Mouse (Mus musculus): ENCODE data around the gene Hoxa5. TPM values are rescaled to one million over a fixed set of nuclear protein-coding genes. Genes with fewer than 3 reads are reported as not detected.
A peak's percentile ranks its signal among the peaks of the same experiment; 100 is the strongest.

The Hoxa5 gene
- polyA plus RNA-seq, 1 experiment from 2014 or later = 8.0 TPM

GRCm38 (mm10) chr6:52189909-52190308 lies 14.5 kb downstream of the Hoxa5 start:
- H3K4me2 ChIP-seq = peak overlapping the region; percentile 78
- peak overlapping the region; percentile 70; the same call in 1 of the 2 replicates for H3K27ac ChIP-seq (ENCODE audit: low read depth, low read length)
- H3K4me1 ChIP-seq (replicated peaks; ENCODE audit: control insufficient read depth, insufficient read depth, low read length) = peaks cover 12% of the 10 kb centered on the region; the same call in 1 of the 2 replicates
- ATAC-seq (replicated peaks; ENCODE audit: low FRiP score) = no peak
- H3K9ac ChIP-seq (ENCODE audit: low read depth, low read length) = no peak overlapping the region
- H3K4me3 ChIP-seq (ENCODE audit: low read depth, low read length) = peak overlapping the region; percentile 48
- peaks cover 98% of the 10 kb centered on the region for H3K27me3 ChIP-seq (replicated peaks; ENCODE audit: control insufficient read depth, insufficient read depth, low read length)
- 13% methylated on average over 8 of the region's 8 CpGs for WGBS
- no peaks in the 10 kb centered on the region for H3K36me3 ChIP-seq (ENCODE audit: control insufficient read depth, insufficient read depth, low read length)
- no peak for DNase-seq (ENCODE audit: low spot score)
- H3K9me3 ChIP-seq (ENCODE audit: control insufficient read depth, low read length) = no peaks in the 10 kb centered on the region

DNA sequence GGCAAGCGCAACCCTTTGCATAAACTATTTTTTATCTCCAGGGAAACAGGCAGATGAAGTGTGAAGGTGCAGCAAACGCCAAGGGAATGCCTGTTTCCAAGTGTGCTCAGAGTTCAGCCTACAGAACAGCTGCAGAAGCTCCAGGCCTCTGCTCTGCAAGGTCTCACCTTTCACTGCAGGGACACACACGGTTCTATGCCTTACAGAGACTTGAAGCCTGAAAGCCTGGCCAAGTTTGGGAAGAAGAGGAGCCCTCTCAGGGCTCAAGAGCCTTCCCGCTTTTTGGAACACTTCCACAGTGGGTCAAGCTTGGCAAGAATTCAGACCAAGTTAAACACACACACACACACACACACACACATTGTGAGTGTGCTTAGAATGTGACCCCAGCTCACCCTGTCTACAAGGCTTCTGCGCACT lies 15.2 kb downstream of the Hoxa5 start:
- no peak for DNase-seq (ENCODE audit: low spot score)
- Histone ChIP-seq H3K27me3 (replicated peaks; ENCODE audit: control insufficient read depth, insufficient read depth, low read length) (peaks cover 98% of the 10 kb centered on the region), H3K4me2 (peak overlapping the region; percentile 78), H3K9ac (ENCODE audit: low read depth, low read length) (peak overlapping the region; percentile 37; the same call in 1 of the 2 replicates), H3K27ac (ENCODE audit: low read depth, low read length) (peak overlapping the region; percentile 64), H3K36me3 (ENCODE audit: control insufficient read depth, insufficient read depth, low read length) (no peaks in the 10 kb centered on the region), H3K4me1 (replicated peaks; ENCODE audit: control insufficient read depth, insufficient read depth, low read length) (peaks cover 10% of the 10 kb centered on the region; the same call in 1 of the 2 replicates), H3K9me3 (ENCODE audit: control insufficient read depth, low read length) (no peaks in the 10 kb centered on the region), H3K4me3 (ENCODE audit: low read depth, low read length) (no peak overlapping the region)
- no peak for ATAC-seq (replicated peaks; ENCODE audit: low FRiP score)
- 17% methylated on average over 5 of the region's 5 CpGs for WGBS

DNA sequence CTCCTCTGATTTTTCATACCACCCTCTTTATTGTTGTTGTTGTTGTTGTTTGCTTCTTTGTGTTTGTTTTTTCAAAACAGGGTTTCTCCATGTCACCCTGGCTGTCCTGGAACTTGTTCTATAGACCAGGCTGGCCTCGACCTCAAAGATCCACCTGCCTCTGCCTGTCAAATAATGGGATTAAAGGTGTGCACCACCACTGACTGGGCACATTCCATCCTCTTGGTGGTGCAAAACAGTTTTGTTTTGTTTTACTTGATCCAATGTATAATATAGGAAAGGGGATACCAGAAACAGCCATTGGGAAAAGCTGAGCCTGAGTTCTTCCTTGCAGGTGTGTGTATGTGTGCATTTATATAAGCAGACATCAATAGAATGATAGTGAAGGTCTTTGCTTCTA lies 17.9 kb downstream of the Hoxa5 start:
- Histone ChIP-seq H3K9ac (ENCODE audit: low read depth, low read length) (no peak overlapping the region), H3K36me3 (ENCODE audit: control insufficient read depth, insufficient read depth, low read length) (no peaks in the 10 kb centered on the region), H3K4me1 (replicated peaks; ENCODE audit: control insufficient read depth, insufficient read depth, low read length) (peaks cover 13% of the 10 kb centered on the region), H3K4me2 (no peak overlapping the region), H3K27me3 (replicated peaks; ENCODE audit: control insufficient read depth, insufficient read depth, low read length) (peaks cover 98% of the 10 kb centered on the region), H3K27ac (ENCODE audit: low read depth, low read length) (no peak overlapping the region), H3K4me3 (ENCODE audit: low read depth, low read length) (no peak overlapping the region), H3K9me3 (ENCODE audit: control insufficient read depth, low read length) (no peaks in the 10 kb centered on the region)
- ATAC-seq (replicated peaks; ENCODE audit: low FRiP score) (no peak), DNase-seq (ENCODE audit: low spot score) (no peak)
- 4% methylated on average over 1 of the region's 1 CpGs for whole genome bisulfite sequencing

- WGBS = 24% methylated on average over 3 of the region's 3 CpGs
- Histone ChIP-seq H3K9ac (ENCODE audit: low read depth, low read length) (no peak overlapping the region), H3K4me2 (no peak overlapping the region; the same call in 1 of the 2 replicates), H3K9me3 (ENCODE audit: control insufficient read depth, low read length) (no peaks in the 10 kb centered on the region), H3K27ac (ENCODE audit: low read depth, low read length) (no peak overlapping the region), H3K36me3 (ENCODE audit: control insufficient read depth, insufficient read depth, low read length) (no peaks in the 10 kb centered on the region), H3K27me3 (replicated peaks; ENCODE audit: control insufficient read depth, insufficient read depth, low read length) (peaks cover 98% of the 10 kb centered on the region), H3K4me1 (replicated peaks; ENCODE audit: control insufficient read depth, insufficient read depth, low read length) (peaks cover 11% of the 10 kb centered on the region), H3K4me3 (ENCODE audit: low read depth, low read length) (no peak overlapping the region)
- ATAC-seq (replicated peaks; ENCODE audit: low FRiP score) (no peak), DNase-seq (ENCODE audit: low spot score) (no peak)
Observed at GRCm38 (mm10) chr6:52185834-52186233, 18.6 kb downstream of the Hoxa5 start.

DNA sequence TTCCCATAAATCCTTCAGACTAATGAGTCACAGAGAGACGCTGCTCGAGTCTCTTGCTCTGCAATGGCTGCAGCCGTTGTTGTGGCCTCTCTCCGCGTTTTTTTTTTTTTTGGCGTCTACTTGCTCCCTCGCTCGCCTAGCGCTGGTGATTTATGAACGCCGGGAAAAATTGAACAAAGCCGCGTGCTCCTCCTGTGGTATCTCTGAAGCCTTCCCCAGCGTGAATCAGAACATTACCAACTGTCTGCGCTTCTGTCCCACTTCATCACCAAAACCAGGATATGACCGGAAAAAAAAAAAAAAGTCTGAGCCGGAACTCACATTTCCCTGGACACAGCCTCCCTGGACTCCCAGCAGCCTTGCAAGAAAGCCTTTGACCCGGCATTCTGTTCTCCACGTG lies 19.2 kb downstream of the Hoxa5 start:
- H3K9ac ChIP-seq (ENCODE audit: low read depth, low read length) = no peak overlapping the region
- no peak overlapping the region for H3K4me3 ChIP-seq (ENCODE audit: low read depth, low read length)
- no peaks in the 10 kb centered on the region for H3K36me3 ChIP-seq (ENCODE audit: control insufficient read depth, insufficient read depth, low read length)
- DNase-seq (ENCODE audit: low spot score) = no peak
- ATAC-seq (replicated peaks; ENCODE audit: low FRiP score) = no peak
- no peak overlapping the region for H3K27ac ChIP-seq (ENCODE audit: low read depth, low read length)
- no peaks in the 10 kb centered on the region for H3K9me3 ChIP-seq (ENCODE audit: control insufficient read depth, low read length)
- H3K27me3 ChIP-seq (replicated peaks; ENCODE audit: control insufficient read depth, insufficient read depth, low read length) = peaks cover 98% of the 10 kb centered on the region
- WGBS = 3% methylated on average over 19 of the region's 19 CpGs
- peak overlapping the region; percentile 29 for H3K4me2 ChIP-seq
- peaks cover 11% of the 10 kb centered on the region for H3K4me1 ChIP-seq (replicated peaks; ENCODE audit: control insufficient read depth, insufficient read depth, low read length)

- H3K4me2 ChIP-seq = peak overlapping the region; percentile 29
Observed at GRCm38 (mm10) chr6:52184668-52185067, 19.7 kb downstream of the Hoxa5 start.

DNA sequence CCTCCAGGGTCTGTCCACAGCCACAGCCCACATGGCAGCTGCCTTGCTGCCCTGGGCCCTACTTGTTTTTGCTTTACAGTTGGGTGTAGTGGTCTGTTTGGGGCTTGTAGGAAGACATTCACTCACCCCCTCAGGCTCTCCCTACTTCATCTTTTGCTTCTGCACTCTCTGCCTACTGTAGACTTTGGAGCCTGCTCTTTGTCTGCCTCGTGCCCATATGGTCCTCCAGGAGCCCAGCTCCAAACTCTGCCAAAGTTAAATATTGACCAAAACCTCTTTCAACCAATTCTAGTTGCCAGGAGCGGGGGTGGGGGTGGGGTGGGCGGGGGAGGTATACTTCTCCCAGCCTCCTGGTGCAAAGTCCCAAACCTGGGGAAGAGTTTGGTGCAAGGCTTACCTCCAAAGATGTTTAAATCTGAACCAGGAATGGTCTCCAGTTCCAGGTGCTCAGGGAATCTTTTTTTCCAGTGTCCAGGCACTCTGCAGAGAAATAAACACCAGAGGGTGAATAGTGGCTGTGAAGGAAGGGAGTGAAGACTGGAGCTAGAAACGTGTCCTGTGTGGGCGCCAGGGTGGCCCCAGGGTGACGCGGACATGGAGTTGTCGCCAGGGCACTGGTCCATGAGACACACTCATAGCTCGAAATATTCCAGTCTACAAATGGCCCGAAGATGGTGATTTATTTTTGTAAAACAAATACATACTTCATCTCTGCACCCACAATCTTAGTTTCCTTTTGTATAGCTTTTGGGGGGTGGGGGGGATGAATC lies 20.9 kb downstream of the Hoxa5 start:
- Histone ChIP-seq H3K9me3 (ENCODE audit: control insufficient read depth, low read length) (no peaks in the 10 kb centered on the region), H3K4me3 (ENCODE audit: low read depth, low read length) (no peak overlapping the region), H3K4me1 (replicated peaks; ENCODE audit: control insufficient read depth, insufficient read depth, low read length) (peaks cover 11% of the 10 kb centered on the region), H3K4me2 (peak overlapping the region; percentile 14; the same call in 1 of the 2 replicates), H3K9ac (ENCODE audit: low read depth, low read length) (no peak overlapping the region), H3K27ac (ENCODE audit: low read depth, low read length) (no peak overlapping the region; the same call in 1 of the 2 replicates), H3K36me3 (ENCODE audit: control insufficient read depth, insufficient read depth, low read length) (no peaks in the 10 kb centered on the region), H3K27me3 (replicated peaks; ENCODE audit: control insufficient read depth, insufficient read depth, low read length) (peaks cover 98% of the 10 kb centered on the region)
- no peak for ATAC-seq (replicated peaks; ENCODE audit: low FRiP score)
- DNase-seq (ENCODE audit: low spot score) = no peak
- 20% methylated on average over 10 of the region's 10 CpGs for WGBS

More at GRCm38 (mm10) chr6:52184668-52185067, 19.7 kb downstream of the Hoxa5 start:
- Histone ChIP-seq H3K27ac (ENCODE audit: low read depth, low read length) (no peak overlapping the region), H3K27me3 (replicated peaks; ENCODE audit: control insufficient read depth, insufficient read depth, low read length) (peaks cover 98% of the 10 kb centered on the region), H3K9ac (ENCODE audit: low read depth, low read length) (no peak overlapping the region), H3K4me1 (replicated peaks; ENCODE audit: control insufficient read depth, insufficient read depth, low read length) (peaks cover 11% of the 10 kb centered on the region), H3K36me3 (ENCODE audit: control insufficient read depth, insufficient read depth, low read length) (no peaks in the 10 kb centered on the region), H3K9me3 (ENCODE audit: control insufficient read depth, low read length) (no peaks in the 10 kb centered on the region), H3K4me3 (ENCODE audit: low read depth, low read length) (no peak overlapping the region)
- no peak for ATAC-seq (replicated peaks; ENCODE audit: low FRiP score)
- DNase-seq (ENCODE audit: low spot score) = no peak
- WGBS = 8% methylated on average over 6 of the region's 6 CpGs

DNA sequence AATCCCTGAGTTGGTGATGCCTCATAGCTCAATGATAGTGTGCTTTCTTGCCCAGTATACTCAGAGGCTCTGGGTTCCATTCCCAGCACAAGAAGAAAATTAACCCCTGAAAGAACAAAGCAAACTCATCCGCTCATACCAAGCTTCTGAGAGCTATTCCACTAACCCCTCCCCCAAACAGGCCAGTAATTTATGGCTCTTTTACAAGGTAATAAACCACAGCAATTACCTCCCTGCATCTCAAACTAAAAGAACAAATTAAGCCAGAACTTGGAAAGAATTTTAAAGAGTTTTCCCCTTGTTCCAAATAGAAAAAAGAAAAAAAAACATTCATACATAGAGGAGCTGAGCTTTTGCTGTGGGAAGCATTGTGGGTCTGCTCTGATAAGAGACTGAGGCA lies 21.6 kb downstream of the Hoxa5 start:
- Histone ChIP-seq H3K27ac (ENCODE audit: low read depth, low read length) (no peak overlapping the region), H3K4me3 (ENCODE audit: low read depth, low read length) (no peak overlapping the region), H3K9me3 (ENCODE audit: control insufficient read depth, low read length) (no peaks in the 10 kb centered on the region), H3K4me2 (no peak overlapping the region), H3K9ac (ENCODE audit: low read depth, low read length) (no peak overlapping the region), H3K27me3 (replicated peaks; ENCODE audit: control insufficient read depth, insufficient read depth, low read length) (peaks cover 98% of the 10 kb centered on the region), H3K36me3 (ENCODE audit: control insufficient read depth, insufficient read depth, low read length) (no peaks in the 10 kb centered on the region), H3K4me1 (replicated peaks; ENCODE audit: control insufficient read depth, insufficient read depth, low read length) (peaks cover 11% of the 10 kb centered on the region)
- DNase-seq (ENCODE audit: low spot score) (no peak), ATAC-seq (replicated peaks; ENCODE audit: low FRiP score) (no peak)
- 29% methylated on average over 1 of the region's 1 CpGs for WGBS

DNA sequence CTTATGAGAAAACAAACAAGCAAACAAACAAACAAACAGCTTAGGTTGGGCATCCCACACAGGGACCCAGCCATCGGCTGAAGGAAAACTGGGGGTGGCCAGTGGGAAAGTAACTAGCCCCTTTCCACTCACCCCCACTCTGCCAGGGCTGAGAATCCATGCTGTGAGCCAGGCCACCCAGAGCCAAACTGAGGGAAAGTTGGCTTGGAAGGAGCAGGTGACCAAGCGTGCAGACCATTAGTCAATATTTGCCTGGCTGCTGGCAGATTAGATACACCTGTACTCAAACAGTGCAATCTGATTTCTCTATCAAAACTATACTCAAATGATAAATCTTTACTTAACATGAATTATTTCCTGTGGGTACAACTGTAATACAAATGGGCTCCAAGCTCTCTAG lies 22.4 kb downstream of the Hoxa5 start:
- no peak overlapping the region for H3K4me2 ChIP-seq
- no peaks in the 10 kb centered on the region for H3K36me3 ChIP-seq (ENCODE audit: control insufficient read depth, insufficient read depth, low read length)
- no peak overlapping the region for H3K4me3 ChIP-seq (ENCODE audit: low read depth, low read length)
- H3K27ac ChIP-seq (ENCODE audit: low read depth, low read length) = no peak overlapping the region
- no peaks in the 10 kb centered on the region for H3K9me3 ChIP-seq (ENCODE audit: control insufficient read depth, low read length)
- H3K4me1 ChIP-seq (replicated peaks; ENCODE audit: control insufficient read depth, insufficient read depth, low read length) = peaks cover 11% of the 10 kb centered on the region
- no peak for ATAC-seq (replicated peaks; ENCODE audit: low FRiP score)
- 39% methylated on average over 2 of the region's 2 CpGs for WGBS
- peaks cover 98% of the 10 kb centered on the region for H3K27me3 ChIP-seq (replicated peaks; ENCODE audit: control insufficient read depth, insufficient read depth, low read length)
- H3K9ac ChIP-seq (ENCODE audit: low read depth, low read length) = no peak overlapping the region
- no peak for DNase-seq (ENCODE audit: low spot score)
